Mouse (Mus musculus) cerebellum, postnatal 10 days (tissue): ENCODE data around the gene Krt24.

Experiments
- DNase-seq, 2 experiments: peaks; one replicate each; pipeline ENCODE4 v3.0.0; 2021; ENCODE audit warnings: mixed read lengths in 2 of 2

Krt24 gene

DNA sequence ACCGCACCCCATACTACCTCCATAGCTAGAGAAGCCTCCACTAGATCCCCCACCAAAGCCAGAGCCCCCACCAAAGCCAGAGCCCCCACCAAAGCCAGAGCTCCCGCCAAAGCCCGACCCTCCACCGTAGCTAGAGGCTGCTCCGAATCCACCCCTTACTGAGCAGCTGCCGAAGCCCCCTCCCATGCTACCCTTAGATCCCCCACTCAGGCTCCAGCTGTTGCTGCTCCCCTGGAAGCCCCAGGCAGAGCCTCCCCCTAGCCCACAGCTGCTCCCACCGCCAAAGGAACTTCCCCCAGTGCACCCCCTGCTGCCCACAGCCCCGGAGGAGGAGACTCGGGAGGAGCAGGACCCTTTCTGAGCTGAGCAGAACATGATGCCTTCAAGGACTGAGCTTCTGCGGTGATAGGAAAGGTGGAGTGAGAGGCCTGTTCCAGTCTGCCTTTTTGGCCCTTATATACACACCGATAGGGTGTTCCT, at the start of gene Krt24:
TSS of gene Krt24 (minus strand) at position 430 of the 480 bp plus-strand sequence.
- peak in 1 of 2 experiments; percentile 14 for DNase-seq

DNA sequence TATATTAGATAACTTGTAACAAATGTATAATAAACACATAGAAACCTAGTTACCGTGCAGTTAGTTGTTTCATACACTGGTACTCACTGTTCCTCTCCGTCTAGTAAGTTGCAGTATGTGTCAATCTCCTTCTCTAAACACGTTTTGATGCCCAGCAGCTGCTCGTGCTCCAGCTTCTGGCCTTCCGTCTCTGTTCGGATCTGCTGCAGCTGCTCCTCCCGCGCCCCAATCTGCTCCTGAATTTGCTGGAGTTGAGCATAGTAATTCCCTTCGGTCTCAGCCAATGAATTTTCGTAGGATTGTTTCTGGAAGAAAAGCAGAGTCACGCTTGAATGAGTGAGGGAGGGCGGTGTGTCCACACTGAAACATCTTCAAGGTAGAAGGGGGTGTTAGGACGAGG, 48.4 kb upstream of the Krt24 start:
- peak; percentile 14 to 20 for DNase-seq

DNA sequence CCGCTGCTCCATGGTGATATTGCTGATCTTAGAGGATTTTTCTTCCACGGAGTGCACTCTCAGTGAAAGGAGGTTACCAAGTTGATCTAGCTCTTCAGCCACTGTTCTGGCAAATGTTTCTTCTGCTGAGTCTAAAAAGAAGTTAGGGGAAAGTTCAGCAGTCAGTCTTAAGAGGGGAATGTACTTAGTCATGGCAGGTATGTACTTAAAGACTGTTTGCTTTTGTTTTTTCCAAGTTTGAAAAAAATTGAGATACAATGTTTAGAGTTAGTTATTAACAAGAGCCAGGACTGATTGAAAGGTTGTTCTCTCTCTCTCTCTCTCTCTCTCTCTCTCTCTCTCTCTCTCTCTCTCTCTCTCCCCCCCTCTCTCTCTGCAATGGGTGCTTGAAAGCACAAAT, 44.6 kb upstream of the Krt24 start:
- DNase-seq = no peak

DNA sequence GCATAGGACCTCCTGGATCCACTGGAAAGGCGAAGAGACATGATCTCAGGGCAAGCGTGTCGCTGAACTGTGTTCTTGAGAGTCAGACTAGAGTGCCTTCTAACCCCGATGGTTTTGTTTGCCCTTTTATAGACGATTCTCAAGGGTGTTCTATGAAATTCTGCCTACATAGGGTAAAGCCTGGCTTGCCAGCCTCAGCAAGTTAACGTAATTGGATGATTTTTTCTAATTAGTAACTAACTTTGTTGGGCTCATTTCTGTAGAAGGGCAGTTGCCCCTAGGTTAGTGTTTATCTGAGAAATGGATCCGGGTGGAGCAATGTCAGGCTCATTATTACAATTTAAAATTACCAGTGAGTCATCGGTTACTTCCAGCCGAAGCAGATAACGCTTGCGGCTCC, 37.8 kb upstream of the Krt24 start, which contains the start of gene Krt25:
TSS of gene Krt25 (minus strand) at position 101 of the 400 bp plus-strand sequence.
- DNase-seq = no peak

DNA sequence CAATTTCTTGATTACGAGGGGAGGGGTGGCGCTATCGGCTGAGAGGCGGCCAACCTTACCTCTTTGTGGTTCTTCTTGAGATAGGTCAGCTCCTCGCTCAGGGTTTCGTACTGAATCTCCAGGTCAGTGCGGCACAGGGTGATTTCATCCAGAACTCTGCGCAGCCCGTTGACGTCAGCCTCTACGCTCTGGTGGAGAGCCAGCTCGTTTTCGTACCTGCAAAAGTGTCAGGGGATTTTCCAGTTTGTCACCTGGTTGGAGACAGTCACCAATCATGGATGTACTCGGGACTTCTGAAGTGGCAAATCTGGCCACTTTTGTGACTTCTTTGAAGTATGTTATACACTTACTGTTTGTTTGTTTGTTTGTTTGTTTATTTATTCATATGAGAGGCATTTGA, 36.0 kb upstream of the Krt24 start:
- DNase-seq = no peak

DNA sequence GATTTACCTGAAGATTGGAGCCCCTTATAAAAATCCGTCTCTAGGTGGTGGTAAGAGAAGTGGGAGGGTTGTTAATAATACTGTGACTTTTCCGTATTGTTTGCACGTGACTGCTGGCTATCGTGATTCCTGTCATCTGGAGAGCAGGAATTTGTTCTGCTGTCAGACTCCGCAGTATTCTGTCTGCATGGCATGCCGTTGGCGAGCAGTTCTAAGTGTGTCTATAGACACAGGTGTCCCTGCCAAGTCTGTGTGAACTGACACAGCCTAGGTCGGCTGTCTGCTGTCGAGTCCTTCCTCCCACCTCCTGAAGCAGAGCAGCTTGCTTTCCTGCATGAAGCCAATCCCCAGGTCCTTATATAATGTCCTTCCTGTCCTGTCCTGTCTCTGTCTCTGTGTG, 34.1 kb upstream of the Krt24 start:
- DNase-seq = no peak

DNA sequence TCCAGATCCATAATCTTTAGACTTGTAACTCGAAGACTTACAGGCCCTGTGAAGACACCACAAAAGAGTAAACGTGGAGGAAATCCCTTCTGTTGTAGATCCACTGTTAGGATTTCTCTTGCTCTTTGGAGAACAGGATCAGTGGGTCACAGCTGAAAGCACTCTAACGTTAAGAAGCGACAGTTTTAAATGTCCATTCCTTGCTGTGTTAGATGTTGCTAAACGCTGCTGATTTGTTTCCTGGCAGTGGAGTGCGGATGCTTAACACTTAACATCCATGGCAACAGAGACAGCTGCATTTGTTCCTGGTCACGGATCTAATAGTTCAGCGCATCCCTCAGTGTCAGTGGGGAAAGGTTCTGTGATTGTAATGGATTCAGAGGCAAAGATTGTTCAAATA, 31.5 kb upstream of the Krt24 start:
- DNase-seq = no peak

DNA sequence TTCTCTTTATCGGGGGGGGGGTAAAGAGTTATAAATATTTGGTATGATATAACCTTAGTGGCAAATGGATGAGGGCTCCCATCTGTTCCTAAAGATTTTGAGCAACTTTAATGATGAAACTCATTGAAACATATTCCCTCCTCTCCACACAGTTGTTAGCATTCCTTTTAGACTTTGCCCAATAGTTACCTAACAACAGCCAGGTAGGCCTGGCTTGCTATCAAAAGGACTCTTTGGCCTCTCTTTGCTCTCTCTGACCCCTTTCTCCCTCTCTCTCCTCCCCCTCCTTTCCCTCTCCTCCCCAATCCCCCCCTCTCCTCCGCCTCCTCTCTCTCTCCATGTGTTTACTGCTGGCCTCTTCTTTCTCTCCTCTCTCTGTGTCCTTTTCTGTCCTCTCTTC, 29.5 kb upstream of the Krt24 start:
- DNase-seq = no peak

DNA sequence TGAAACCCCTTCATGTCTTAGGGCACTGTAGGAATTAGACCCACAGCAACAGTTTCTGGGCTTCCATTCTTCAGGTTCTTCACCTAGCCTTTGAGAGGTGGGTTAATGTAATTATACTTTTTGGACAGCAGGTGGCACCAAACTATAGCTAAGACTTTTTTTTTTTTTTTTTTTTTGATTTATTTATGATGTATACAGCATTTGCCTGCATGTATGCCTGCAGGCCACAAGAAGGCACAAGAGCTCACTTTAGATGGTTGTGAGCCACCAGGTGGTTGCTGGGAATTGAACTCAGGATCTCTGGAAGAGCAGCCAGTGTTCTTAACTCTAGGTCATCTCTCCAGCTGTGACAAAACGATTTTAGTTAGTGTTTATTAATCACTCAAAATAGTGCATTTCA, 25.8 kb upstream of the Krt24 start:
- peak; percentile 21 to 62 for DNase-seq

DNA sequence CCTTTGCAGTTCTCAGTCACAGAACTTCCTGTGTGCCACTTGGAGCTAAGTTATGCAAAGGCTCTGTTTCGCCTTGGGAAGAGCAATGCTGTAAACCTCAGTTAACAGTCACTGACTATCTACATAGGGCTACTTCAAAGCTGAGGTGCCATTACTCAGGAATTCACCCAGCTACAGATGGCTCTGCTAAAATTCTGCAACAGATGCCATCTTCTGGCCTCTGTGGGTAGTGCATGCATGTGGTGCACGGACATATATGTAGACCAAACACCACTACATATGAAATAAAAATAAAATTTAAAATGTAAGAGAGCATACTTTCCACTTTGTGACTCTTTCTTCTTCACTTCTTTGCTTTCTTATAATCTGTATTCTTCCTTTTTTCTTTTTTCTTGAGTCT, 22.5 kb upstream of the Krt24 start:
- peak; percentile 78 to 79 for DNase-seq

DNA sequence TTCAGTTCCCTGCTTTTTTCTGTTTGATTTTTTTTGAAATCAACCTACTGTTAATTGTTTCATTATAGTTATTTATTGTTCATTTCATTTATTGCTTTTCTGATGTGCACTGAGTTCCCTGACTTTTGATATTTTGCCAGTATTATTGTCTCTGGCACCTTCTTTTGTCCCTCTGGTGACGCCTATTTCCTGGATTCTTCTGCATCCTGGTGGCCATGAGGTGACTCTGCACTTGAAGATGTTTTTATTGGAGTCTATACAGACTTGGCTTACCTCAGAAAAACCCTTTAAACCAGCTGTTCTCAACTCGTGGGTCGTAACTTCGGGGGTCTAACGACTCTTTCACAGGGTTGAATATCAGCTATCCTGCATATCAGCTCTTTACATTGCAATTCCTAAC, 10.0 kb upstream of the Krt24 start:
- peak in 1 of 2 experiments; percentile 42 for DNase-seq

DNA sequence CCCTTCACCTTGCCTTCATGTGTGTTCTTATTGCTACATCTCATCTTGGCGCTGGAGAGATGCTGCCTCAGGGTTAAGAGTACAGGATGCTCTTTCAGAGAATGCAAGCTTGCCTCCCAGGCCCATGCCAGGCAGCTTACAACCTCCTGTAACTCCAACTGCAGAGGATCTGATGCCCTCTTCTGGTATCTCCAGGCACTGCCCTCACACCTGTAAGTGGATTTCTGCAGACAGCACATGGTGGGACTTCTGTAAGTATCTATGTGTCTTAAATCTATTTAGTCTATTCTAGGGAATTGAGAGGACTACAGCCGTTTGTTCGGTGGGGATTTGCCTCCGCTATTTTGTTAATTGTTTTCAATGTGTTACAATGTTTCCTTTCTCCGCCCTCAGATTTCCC, 7.8 kb upstream of the Krt24 start:
- DNase-seq = peak; percentile 78 to 82

DNA sequence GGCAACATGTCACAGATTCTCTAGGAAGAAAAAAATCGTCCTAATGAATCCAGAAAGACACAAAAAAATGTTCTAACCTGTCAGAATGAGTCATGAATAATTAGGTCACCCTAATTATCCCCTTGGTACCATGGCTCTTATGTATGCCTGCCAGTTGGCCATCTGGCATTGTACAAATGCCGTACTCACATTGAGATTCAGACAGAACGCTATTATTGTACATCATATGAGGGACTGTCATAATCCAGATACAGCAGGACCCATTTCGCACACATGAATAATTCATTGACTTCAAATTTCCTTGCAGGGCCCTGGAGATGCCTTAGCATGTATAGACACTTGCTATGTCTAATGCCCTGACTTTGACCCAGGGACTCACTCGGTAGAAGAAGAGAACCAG, 1.1 kb downstream of the Krt24 start:
- DNase-seq = peak; percentile 44 to 48

DNA sequence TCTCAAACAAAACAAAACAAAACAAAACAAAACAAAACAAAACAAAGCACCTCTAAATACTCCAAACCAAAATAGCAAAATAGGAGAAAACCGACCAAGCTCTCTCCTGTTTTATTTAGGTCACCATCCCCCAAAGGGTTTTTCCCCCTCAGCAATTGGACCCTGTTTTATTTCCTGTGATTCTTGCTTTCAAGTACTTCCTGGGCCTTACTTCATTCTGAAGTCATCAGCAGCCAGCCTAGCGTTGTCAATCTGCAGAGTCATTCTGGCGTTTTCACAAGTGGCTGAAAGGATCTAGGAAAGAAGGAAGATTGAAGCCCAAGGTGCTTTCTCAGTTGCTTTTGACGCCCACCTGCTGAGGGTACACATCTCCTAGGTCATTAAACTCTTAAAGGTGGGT, 1.7 kb downstream of the Krt24 start:
- peak in 1 of 2 experiments; percentile 19 for DNase-seq

DNA sequence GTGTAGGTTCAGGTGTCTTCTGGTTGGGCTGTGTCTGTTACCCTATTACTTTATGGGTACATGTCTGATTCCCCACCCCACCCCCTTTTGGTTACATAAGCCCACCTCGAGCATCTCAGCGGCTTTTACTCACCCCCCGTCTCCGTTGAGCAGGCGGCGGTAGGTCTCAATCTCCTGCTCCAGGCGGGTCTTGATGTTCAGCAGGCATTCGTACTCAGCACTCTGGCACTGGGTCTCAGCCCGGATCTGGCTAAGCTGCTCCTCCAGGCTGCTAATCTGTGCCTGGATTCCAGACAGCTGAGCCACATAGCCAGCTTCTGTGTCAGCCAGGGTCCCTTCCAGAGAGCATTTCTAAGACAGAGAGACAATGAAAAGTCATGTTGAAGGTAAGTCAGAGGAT, 3.9 kb downstream of the Krt24 start:
- DNase-seq = peak; percentile 32 to 49

DNA sequence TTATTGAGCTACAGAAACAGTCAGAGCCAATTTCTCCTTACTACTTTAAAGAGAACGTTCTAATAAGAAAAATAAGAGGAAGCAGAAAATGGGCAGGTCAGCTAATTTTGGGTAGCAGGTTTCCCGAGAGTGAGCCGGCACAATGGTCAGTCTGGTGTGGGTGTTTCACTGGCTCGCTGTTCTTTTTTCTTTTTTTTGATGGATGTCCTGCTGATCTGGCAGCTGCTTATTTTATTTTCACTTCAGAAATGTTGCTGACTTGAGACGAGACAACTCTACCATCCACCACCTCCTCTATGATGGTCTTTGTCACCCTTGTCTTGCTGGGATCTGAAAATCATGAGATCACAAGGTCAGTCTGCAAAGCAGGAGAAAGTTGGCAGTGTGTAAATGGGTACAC, 5.1 kb downstream of the Krt24 start:
- peak in 1 of 2 experiments; percentile 25 for DNase-seq

DNA sequence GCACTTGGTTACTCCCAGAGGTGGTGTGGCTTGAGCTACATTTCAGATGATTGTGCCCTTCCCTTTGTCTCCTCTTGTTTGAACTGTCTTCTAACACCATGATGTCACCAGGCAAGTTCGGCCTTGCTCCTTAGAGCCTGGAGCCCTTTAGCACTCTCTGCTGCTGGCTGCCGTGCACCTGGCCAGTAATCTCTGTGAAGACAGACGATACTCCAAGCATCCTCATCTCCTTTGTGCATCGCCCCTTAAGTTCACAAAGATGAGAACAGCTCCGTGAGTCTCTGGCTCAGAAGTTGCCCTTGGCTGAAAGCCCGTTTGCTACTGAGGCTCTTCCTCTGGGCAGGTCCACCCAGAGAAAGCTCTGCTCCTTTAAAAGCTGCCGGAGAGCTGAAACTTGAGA, 8.3 kb downstream of the Krt24 start:
- no peak for DNase-seq

DNA sequence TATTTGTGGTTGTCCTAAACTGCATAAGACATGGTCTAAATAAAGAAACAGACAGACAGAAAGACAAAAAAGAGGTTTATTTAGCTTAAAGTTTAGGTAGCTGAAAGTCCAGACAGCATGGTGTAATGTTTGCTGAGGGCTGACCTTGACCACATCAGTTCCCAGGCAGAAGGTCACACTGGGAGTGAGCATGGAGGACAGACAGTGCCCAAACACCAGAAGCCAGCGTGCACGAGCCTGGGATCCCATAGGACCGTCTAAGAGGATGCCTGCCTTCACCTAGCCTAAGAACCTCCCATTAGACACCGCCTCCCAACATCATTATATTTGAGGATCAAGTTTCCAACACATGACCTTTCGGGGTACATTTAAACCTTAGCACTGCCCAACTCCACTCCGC, 9.4 kb downstream of the Krt24 start:
- no peak for DNase-seq

DNA sequence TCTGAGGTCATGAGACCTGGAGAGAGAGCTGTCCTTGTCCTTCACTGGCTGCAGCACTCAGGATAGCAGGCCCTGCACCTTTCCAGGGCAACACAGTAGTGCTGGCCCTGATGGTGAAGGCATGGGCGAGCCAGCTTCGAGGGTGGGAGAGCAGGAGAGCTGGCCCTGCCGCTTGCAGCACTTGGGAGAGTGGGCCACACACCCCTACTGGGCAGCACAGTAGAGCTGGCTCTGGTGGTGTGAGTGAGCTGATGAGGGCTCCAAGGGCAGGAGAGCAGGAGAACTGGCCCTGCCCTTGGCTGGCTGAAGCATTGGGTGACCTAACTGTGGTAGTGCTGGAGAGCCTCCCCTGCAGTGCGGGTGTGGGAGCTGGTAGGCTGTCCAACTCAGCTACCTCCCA, 12.3 kb downstream of the Krt24 start:
- no peak for DNase-seq

DNA sequence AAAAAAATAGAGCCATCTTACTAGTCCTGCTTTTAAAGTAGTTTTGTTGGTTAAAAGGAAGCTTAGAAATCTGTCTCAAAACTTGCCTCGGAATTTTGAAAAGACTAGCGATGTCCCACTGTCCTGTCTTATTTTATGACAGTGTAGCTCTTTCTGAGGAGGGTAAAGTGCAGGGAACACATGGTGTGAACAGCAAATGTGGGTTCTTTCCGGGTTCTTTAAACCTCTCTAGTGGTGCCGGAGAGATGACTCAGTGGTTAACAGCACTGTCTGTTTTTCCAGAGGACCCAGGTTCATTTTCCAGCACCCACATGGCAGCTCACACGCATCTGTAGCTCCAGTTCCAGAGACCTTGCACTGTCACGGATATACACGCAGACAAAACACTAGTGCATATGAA, 15.9 kb downstream of the Krt24 start:
- DNase-seq = no peak

DNA sequence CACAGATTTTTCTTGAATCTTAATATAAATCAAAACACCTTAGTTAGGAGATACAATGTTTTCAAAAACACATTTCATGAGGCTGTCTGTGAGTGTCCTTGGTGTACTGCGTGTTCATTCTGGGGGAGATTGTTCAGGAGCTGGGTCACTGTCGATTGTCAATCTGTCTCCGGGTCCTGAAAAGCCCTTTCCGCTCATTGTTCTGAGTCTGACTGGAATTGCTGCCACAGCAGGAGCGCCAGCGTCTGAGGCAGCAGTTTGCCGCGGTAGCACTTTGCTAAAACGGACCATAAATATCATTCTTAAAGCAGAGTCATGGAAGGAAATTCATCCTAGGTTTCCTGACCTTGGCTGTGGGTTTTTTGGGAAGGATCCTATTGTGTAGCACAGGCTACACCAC, 19.3 kb downstream of the Krt24 start:
- no peak for DNase-seq

DNA sequence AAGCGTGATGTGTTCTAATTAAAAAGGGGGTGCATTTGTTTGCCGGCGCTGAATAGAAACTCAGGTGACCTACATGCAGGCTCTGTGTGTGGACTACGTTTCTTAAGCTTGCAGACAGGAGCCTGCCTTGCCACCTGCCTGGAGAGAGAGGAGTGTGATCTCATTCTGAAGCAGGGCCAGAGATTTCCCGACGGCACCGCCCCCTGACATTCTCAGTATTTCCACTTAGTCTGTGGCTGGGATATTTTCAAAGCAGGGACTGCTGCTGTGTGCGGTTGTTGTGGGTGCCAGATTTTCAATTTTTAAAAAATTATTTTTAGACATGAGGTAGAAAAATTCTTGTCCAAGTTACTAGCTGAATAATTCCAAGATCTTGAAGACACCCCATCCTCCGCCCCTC, 19.8 kb downstream of the Krt24 start:
- peak; percentile 37 to 53 for DNase-seq

DNA sequence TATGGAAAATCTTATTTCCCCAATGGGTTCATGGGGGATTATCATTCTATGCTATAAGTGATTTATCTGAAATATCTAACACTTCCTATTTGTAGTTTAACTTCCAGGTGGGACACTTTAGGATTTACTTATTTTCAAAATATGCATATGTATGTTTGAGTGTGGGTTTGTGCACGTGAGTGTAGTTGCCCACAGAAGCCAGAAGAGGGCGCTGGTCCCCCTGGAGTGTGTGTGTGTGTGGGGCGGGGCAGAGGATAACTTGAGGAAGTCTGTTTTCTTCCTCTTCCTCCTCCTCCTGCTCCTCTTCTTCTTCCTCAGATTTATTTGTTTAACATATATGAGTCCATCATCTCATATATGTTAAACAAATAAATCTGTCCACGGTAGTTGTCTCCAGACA, 28.8 kb downstream of the Krt24 start:
- no peak for DNase-seq

DNA sequence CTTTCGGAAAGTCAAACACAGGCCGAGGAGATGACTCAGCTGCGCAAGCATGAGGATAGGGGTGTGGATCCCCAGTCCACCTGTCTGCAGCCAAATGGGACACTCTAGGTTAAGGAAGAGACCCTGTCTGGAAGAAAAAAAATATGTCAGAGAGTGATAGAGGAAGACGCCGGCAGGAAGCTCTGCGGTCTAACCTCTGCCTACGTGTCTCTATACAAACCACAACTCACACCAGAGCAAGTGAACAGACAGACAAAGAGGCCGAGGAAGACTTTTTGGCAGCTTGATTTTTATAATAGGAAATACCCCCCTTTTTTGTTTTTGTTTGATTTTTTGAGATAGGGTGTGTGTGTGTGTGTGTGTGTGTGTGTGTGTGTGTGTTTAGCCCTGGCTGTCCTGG, 29.7 kb downstream of the Krt24 start:
- DNase-seq = no peak

DNA sequence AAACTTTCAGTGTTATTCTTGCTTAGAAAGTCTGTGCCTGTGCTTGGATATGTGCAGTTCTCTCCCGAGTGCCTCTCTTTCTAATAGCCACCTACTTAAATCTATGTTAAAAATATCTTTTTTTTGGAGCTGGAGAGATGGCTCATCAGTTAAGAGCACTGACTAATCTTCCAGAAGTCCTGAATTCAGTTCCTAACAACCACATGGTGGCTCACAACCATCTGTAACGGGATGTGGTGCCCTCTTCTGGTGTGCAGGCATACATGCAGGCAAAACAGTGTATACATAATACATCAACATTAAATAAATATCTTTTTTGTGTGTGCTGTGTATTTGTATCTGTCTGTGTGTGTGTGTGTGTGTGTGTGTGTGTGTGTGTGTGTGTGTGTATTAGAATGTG, 31.2 kb downstream of the Krt24 start:
- DNase-seq = no peak

DNA sequence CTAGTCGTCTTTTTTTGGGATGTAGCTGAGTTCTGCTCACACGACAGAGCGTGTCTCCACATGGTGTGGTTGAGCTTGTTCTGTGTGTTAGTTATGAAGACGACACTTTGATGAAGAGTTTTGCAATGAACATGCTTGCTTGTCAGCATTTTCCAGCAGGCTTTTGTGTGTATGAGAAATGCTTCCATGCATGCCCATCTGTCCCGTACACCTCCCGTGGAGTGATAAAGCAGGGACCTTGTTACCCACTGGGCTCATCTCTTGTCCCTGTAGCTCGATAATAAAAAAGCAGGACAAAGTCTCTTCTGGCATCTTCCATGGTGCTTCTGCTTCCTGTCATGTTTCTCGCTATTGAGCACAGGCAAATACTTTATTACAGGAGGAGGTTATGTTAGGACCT, 32.4 kb downstream of the Krt24 start:
- DNase-seq = peak; percentile 24 to 29
